Mouse (Mus musculus) cerebellum, postnatal 25 days (tissue): ENCODE results near the gene Mri1.

Experiments
- DNase-seq, 2 experiments: peaks; one replicate each; pipeline ENCODE4 v3.0.0; 2021; ENCODE audit warnings: mixed read lengths in 2 of 2

Mri1 gene

GRCm38 (mm10) chr8:84236410-84236997, 20.6 kb downstream of the Mri1 start:
- DNase-seq: peak; percentile 34 to 38

DNA sequence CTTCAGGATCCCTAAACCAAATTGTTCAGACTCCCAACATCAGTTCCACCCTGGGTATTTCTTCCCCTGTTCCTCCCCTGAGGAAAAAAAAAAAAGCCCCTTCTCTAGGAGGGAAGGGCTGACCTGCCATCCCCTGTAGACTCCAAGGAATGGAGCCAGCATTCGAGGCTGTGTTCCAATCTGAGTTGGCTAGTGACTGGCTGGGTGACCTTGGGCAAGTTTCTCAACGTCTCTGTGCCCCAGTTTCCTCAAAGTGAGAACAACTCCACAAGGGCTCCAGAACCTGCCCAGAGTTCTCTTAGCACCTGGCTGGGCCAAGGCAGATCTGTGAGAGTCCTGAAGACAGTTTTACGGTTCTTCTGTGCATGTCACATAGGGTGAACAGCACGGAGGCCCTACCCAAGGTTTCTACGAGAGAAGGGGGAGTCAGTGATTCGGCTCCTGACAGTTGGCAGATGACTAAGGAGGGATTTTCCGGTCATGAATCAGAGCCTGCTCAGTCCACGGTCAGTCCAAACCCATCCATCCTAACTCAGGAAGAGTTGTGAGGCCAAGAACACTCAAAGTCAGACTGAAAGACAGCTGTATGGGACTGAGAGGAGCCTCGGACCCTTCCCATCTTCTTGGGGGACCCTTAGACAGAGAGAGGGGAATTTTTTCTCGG, 21.2 kb downstream of the Mri1 start:
- DNase-seq: no peak

- DNase-seq: no peak
These were observed 24.1 kb downstream of the Mri1 start for GRCm38 (mm10) chr8:84233055-84233454.

- no peak for DNase-seq
These were observed 26.4 kb downstream of the Mri1 start for GRCm38 (mm10) chr8:84230735-84231134.

- DNase-seq: no peak
These were observed 33.6 kb downstream of the Mri1 start for GRCm38 (mm10) chr8:84223322-84224029.

DNA sequence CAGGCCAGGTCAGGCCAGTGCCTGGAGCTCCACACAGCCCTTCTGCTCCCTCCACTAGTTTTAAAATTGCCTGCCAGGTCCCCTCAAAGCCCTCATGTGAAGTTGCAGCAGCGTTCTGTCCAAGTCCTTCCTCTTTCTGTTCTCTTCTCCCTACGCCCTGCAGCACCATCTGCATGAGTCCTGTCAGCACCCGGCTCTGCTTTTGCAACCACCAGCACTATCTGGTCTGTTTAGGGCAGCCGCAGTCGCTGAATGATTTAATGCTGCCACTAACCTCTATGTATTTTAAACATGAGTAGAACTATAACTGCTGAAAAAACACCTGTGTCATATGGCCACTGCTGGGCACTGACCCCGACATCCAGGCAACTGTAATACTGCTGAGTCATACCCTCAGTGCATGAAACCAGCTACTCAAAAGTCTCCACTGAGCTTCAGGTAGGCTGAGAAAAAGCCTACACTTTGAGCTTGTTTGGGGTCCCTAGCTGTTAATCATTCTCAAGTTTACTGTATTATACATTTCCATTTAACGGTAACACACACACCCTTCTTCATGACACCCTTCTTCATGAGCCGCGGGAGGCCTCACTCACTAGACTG, 34.5 kb downstream of the Mri1 start:
- no peak for DNase-seq

DNA sequence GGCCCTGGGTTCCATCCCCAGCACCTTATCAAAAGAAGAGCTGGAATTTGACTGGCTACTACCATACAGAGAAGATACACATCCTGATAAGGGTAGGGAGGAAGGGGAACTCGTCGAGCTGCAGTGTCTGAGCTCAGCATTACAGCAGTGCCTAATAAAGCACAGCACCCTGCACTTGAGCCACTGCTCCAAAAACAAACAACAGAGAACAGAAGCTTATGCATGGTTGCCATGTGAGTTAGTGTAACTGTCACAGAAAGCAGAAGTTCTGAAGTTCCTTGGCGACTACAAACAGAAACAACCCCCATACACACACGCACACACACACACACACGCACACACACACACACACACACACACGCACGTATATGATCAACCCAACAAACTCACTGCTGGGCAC, 37.0 kb downstream of the Mri1 start:
- no peak for DNase-seq

DNA sequence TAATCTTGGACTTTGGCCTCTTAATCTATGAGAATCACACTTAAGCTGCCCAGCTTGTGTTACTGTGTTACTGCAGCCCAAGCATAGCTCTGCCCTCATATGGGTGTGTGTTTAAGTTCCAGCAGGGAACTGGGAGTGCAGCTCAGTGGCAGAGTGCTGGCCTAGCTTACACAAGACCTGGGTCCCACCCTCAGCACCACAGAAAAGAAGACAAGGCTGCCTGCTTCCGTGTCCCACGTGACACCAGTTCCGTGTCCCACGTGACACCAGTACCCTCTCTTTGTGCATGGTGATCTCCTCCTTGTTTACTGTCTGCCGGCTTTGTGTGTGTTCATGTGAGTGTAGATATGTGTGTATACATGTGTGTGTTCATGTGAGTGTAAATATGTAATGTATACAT, 39.0 kb downstream of the Mri1 start:
- no peak for DNase-seq

DNA sequence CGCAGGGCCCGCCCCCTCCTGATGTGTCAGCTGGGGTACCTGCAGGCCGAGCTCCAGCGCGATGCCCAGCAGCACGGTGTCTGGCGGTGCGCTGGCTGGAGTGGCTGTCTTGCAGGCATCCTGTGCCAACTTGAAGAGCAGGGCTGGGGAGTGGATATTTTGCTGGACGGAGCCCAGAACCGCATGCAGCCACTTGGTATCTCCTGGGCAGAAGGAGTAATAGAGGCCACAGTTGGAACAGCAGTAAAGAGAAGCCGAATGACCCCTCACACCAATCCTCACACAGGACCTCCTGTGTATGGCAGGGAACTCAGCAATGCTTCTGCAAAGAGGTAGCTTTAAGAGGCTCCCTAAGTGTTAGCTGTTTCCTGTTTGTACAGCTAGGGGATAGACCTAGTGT, 39.9 kb downstream of the Mri1 start:
- no peak for DNase-seq

DNA sequence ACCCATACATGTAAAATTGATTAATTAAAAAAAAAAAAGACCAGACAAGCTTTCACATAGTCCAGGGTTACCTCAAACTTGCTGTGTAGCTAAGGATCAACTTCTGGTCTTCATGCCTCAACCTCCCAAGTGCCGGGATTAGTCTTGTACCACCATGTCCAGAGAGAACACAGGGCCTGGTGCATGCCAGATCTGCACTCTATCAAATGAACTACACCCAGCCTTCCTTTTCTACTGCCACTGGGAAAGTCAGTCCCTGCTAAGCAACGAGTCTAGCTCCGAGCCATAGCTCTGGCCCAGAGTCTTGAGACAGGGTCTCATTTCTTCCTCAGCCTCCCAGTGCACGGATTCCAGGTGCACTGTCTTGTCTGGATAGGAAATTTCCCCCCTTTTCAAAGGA, 43.8 kb downstream of the Mri1 start:
- no peak for DNase-seq

GRCm38 (mm10) chr8:84211881-84212563, 45.1 kb downstream of the Mri1 start:
- DNase-seq: no peak

- DNase-seq: no peak
These were observed 45.9 kb downstream of the Mri1 start for GRCm38 (mm10) chr8:84211202-84211601.

- peak; percentile 88 to 92 for DNase-seq
These were observed 46.8 kb downstream of the Mri1 start for GRCm38 (mm10) chr8:84210167-84210791.

GRCm38 (mm10) chr8:84208381-84209380, 48.4 kb downstream of the Mri1 start:
- DNase-seq: no peak

- no peak for DNase-seq
These were observed 49.3 kb downstream of the Mri1 start for GRCm38 (mm10) chr8:84207811-84208210.

DNA sequence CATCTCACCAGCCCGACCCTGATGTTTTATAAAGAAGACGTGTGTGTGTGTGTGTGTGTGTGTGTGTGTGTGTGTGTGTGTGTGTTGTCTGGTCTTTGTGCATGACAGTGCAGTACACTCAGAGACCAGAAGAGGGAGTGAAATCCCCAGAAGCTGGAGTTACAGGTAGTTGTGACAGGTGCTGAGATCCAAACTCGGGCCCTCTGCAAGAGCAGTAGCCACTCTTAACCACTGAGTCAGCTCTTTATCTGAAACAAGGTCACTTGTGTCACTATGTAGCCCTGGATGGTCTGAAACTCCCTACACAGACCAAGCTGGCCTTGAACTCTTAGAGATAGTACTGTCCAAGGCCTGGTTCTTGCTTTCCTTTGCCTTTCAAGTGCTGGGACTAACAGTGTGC, 50.5 kb downstream of the Mri1 start:
- DNase-seq: no peak

DNA sequence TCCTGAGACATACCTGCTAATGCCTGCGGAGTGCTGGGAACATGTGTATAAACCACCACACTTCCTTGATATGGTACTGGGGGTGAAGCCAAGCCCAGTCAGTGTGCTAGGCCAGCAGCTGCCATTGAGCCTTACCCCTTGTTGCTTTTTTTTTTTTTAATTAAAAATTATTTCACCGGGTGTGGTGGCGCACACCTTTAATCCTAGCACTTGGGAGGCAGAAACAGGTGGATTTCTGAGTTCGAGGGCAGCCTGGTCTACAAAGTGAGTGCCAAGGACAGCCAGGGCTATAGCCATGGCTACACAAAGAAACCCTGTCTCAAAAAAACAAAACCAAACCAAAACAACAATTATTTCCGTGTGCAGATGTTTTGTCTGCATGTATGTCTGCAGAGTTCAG, 52.1 kb downstream of the Mri1 start:
- no peak for DNase-seq

- DNase-seq: no peak
These were observed 53.0 kb downstream of the Mri1 start for GRCm38 (mm10) chr8:84203975-84204772.

GRCm38 (mm10) chr8:84202938-84203917, 53.9 kb downstream of the Mri1 start:
- DNase-seq: peak in 1 of 2 experiments; percentile 60
